Mouse (Mus musculus) left cerebral cortex, postnatal 14 days (tissue): ENCODE results near the gene Klhl41. TPM values are rescaled to one million over a fixed set of nuclear protein-coding genes. Genes with fewer than 3 reads are reported as not detected.
"Not testable (repeated sequence)": the region's sequence is repeated elsewhere in the genome, so short reads cannot be mapped to it uniquely, and the experiment has no call there.

ENCODE experiments used
- DNase-seq, 2 experiments: peaks; one replicate each; pipeline ENCODE4 v3.0.0; 2021 to 2022; ENCODE audit warnings: low spot score in 2 of 2, mixed read lengths in 1 of 2
- intact Hi-C: fragments of 180-260 bp; cut with DNase I; formaldehyde crosslinking; loops from one replicate; pipeline ENCODE4 v1.15.1; 2025
- total RNA-seq, 2 experiments: library from RNA; stranded (reverse); gene quantifications; 2 replicates each; pipeline ENCODE4 v1.2.3; 2021

Gene Klhl41
- total RNA-seq, 2 experiments from 2014 or later, result 1.6 to 1.9 TPM

DNA sequence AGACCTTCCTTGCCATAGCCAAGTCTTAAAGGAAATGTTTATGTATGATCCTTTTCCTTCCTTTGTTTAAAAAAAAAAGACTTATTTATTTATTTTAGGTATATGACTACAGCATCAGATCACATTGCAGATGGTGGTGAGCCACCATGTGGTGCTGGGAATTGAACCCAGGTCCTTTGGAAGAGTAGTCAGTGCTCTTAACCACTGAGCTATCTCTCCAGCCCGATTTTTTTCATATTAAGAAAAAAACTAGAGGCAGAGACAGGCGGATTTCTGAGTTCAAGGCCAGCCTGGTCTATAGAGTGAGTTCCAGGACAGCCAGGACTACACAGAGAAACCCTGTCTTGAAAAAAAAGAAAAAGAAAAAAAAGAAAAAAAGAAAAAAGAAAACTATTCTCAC lies 7.3 kb downstream of the Klhl41 start:
- DNase-seq, intact Hi-C loops: not testable (repeated sequence)

DNA sequence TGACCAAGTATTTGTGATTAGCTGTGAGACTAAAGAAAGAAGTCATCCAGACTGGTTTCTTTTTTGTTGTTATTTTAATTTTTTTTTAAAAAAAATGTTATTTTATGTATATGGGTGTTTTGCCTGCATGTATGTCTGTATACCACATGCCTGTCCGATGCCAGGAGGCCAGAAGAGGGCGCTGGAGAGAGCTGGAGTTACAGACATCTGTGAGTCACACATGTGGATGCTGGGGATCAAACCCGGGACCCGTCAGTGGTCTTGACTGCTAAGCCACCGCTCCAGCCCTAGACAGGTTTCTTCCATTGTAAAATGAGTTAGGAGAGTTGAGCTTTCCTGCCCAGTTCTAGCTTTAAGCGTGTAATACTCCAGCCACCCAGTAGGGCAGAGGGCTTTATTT lies 10.1 kb downstream of the Klhl41 start:
- no peak for DNase-seq
- intact Hi-C loops, result no loop called here

DNA sequence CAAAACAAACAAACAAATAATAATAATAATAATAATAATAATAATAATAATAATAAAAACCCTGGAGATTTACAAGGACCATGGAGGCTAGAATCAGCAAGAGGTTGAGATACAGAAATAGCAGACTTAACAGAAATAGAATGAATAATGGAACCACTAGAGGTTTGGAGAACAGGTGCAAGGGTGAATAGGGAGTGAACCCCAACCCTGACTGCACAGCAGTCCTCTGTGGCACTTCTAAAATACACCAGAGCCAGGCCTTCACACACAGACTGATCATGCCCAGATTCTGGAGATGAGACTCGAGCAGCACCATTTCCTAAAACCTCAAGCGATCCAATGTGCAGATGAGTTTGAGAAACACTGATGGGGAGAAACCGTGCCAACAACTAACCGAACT lies 12.0 kb downstream of the Klhl41 start:
- intact Hi-C loops, result no loop called here
- DNase-seq, result no peak

DNA sequence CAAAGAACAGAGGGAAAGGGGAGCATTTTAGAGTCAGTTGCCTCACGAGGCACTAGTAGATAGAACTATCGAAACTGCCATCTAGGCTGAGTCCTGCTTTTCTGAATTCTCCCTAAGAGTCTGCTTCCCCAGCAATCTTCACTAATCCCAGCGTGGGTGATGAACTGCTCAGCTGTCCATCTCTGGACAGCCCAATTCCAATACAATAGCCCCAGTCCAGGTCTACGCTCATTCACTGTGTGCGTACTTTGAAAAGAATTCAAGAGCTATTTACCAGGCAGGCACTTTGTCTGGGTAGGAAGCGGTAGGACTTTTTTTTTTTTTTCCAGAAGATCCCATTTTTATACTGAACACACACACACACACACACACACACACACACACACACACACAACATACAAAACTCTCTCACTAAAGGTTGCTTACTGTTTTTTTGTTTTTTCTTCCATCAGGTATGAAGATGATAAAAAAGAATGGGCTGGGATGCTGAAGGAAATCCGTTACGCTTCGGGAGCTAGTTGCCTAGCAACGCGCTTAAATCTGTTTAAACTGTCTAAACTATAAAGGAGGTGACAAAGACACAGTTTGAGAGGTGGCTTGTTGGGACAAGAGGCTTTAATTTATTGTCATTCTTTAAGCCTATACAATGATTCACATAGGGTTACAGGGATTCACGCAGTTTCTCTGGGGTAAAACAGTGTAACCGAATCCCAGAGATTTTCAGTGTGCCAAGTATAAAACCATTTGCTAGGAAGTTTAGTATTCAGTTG lies 13.3 kb downstream of the Klhl41 start:
- peak; percentile 20 to 32 for DNase-seq

DNA sequence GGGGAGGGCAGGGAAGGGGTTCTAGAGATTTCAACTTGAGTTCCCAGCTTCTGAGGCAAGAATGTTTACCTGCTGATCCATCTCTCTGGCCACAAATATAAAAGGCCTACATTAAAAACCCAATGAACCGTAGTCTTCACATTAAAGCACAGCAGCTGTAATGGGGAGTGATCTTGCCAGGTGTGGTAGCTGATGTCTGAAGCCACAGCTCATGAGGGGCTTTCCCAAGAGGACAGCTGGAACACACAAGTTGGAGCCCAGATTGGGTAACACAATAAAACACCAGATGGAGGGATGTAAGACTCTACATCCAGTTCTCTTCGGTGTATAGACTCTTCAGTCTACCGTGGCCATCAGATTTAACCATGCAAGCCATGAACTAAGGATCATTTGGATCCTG lies 14.6 kb downstream of the Klhl41 start:
- intact Hi-C loops, result no loop called here
- DNase-seq, result no peak

More for the DNA sequence above, 13.3 kb downstream of the Klhl41 start:
- intact Hi-C loops, result no loop called here

DNA sequence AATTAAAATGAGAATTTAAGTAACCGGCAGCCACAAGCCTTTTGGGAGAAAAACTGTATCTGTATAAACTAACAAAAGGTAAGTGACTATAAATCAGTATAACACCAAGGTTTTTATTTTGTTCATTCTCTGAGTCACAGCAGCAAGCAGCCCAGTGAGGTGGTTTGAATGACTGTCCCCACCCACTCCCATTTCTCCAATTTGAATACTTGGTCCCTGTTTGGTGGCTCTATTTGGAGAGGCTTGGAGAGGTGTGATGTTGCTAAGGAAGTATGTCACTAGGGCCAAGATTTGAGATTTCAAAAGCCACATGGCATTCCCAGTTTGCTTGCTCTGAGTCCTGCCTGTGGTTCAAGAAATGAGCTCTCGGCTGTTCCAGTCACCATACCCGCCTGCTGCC lies 20.3 kb downstream of the Klhl41 start:
- intact Hi-C loops, result no loop called here
- DNase-seq, result no peak

DNA sequence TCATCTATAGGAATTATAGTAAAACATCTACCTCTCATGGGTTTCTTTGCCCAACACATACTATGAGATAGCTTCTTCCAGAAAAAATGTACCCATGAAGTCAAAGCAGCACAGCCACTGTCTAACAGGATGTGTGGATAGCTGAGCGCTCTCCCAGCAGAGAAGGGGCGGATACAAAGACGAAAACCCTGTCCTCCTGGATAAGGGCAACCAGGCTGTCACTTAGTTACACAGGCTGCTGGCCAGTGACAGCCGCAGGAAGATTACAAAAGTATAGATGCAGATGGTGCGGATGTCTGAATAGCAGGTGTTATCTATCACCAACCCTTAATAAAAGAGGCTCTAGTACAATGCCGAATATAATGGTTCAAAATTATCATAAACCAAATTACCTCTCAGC lies 20.9 kb downstream of the Klhl41 start:
- no peak for DNase-seq
- intact Hi-C loops, result no loop called here

DNA sequence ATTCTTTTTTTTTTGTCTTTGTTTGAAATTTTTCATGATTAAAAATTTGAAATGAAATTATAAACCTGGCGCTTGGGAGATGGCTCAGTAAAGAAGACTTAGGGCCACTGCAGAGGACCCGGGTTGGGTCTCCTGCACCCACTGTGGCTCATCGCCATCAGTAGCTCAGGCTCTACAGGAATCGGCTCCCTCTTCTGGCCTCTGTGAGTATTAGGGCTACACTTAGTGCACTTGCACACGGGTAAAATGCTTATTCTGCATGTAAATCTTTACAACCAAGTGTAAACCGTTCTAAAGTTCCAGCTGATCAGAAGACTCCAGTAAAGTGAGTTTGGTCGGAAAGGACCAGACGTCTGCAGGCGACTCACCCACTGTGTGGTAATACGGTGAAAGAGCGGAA lies 23.6 kb downstream of the Klhl41 start:
- no peak for DNase-seq
- intact Hi-C loops, result no loop called here

DNA sequence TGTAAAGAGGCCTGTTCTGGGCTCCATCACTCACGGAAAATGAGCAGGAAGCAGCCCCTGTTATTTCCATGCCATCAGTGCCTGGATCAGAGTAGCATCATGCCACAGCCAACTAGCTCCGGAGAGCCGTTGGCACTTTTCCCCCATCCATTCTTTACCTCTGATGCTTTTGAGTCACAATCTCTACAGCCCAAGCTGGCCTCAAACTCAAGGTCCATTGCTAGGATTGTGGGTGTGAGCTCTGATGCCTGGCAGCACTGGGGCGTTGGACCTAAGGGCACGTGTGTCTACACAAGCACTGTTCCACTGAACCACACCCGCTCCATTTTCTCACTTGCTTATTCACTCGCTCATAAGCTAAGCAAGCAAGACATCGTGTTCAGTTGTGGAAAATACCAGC lies 30.5 kb downstream of the Klhl41 start:
- DNase-seq, result no peak
- intact Hi-C loops, result loop anchor here (5.0 kb wide), 1 partner anchor 33 kb away; no protein-coding TSS in a partner anchor

DNA sequence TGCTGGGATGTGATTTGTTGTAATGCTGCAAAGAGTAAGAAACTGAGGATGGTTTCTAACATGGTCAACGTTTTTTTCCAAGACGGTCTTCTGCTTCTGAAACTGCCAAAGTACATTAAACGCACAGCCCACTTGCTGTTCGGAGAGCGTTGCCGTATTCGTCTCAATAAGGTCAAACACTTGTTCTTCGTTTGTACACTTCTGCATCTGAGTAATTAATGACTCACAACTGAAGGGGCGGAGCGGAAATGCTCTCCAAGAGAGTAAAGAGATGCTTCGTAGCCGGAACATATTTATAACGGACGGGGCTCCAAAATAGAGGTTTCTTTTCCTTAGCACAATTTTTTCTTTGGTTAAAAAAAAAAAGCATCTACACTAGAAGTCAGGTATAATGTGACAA lies 42.3 kb downstream of the Klhl41 start:
- intact Hi-C loops, result no loop called here
- peak; percentile 14 to 19 for DNase-seq

DNA sequence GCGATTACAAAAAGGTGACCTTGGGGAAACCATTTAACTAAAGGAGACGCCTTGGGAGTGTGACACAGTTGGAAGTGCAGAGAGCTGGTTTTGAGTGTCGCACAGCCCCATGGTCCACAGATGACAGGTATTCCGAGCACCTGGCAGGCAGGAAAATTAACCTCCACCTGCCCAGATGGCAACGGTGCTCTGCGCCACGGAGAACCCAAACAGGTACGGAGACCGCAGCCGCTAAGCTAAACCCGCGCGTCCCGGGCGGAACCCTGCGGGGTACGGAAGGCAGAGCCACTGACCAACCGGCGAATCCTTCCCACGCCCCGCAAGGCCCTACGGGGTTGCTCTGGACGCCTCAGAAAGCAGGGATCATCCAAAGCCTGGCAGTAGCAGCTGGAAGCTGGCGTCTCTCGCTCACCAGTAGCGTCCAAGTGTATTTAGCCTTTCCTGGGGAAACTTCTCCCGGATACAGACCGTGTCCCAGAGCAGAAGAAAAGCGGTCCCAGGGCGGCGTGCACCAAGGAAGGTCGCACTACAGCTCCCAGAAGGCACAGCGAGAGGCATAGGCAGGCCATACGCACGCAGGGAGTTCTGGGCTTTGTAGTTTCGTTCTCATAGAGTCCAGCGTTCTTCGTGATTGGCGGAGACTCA lies 43.2 kb downstream of the Klhl41 start, which contains the start of gene Fastkd1:
TSS of gene Fastkd1 (minus strand) at position 536 of the 645 bp plus-strand sequence.
- DNase-seq, result peak; percentile 88 to 94
- intact Hi-C loops, result no loop called here

DNA sequence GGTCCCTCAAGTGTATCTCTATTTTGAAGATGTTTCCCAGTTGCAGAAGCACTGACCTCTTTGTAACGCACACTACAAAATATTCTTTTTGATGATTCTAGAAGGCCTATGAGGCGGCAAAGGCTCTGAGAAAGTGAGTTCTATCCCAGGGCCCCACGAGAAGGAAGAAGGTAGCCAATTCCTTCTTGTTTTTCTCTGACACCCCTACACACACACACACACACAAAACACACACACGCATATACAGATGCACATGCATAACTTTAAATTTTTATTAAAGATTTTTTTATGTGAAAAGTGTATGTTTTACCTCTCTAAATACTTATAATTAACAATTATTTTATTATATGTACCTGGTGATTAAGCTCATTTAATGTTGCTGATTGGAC lies 43.7 kb downstream of the Klhl41 start:
- DNase-seq, result no peak
- intact Hi-C loops, result no loop called here

DNA sequence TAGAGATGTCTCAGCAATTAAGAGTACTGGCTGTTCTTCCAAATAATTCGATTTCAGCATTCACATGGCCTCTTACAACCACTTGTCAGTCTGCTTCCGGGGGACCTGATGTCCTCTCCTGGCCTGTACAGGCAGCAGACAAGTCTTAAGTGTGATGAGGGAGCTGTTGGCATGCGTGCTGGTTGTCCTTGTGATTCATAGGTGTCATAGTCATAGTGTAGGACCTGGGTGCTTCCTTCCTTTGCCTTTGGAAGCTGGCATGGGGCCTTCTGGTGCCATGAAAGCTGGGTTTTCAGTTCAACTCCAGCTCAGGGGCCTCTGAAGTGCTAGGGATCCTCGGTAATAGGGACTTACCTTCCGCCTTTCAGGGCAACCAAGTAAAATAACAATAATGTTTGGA lies 44.2 kb downstream of the Klhl41 start:
- intact Hi-C loops, result no loop called here
- DNase-seq, result no peak

DNA sequence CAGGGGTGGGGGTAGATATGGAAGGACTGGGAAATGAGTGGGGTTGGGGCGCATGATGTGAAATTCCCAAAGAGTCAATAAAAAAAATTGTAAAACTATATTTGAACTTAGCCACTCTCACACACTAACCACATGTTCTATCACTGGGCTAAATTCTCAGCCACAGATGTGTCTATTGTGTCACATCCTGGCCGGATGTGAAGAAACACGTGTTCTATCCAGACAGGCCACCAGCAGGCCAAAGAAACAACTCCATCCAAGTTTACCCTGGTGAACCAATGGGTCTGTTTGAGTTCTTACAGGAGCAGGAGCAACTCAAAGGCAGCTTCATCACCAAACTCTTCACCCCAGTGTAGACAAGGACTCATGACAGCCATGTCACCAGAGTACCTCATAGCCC lies 46.6 kb downstream of the Klhl41 start:
- intact Hi-C loops, result no loop called here
- no peak for DNase-seq

DNA sequence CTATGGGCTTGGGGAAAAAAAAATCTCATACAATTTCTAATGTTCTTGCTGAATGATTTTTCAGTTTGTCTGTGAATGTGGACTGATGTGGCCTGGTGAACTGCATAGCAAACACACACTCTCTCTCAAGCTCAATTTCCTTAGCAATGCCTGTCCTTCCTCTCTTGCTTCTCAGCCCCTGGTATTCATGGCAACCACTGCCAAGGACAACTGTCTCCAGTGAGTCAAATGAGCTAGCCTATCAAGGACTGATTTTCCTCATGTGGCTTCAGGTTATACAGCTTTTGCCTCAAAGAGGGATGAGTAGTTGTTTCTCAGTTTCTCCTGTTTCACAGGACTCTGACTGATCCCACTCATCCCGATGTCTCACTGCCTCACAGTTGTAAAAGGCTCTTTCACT lies 49.2 kb downstream of the Klhl41 start:
- intact Hi-C loops, result no loop called here
- DNase-seq, result peak in 1 of 2 experiments; percentile 13

DNA sequence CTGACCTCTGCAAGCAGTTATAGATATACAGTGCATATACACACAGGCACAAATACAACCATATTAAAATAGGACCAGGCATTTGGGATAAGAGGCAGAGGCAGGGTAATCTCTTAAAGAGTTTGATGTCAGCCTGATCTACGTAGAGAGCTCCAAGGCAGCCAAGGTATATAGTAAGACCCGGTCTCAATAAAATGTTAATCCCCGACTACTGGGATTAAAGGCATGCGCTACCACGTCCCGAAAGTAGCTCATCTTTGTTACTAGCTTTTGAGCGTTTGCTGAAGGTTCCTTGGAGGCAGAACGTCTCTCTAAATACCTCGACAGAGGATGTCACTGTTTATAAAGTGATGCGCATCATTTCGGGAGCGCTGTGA lies 52.3 kb downstream of the Klhl41 start, which contains the start of gene Ppig:
TSS of gene Ppig (plus strand) at position 273 of the 377 bp plus-strand sequence.
- intact Hi-C loops, result no loop called here
- DNase-seq, result no peak

DNA sequence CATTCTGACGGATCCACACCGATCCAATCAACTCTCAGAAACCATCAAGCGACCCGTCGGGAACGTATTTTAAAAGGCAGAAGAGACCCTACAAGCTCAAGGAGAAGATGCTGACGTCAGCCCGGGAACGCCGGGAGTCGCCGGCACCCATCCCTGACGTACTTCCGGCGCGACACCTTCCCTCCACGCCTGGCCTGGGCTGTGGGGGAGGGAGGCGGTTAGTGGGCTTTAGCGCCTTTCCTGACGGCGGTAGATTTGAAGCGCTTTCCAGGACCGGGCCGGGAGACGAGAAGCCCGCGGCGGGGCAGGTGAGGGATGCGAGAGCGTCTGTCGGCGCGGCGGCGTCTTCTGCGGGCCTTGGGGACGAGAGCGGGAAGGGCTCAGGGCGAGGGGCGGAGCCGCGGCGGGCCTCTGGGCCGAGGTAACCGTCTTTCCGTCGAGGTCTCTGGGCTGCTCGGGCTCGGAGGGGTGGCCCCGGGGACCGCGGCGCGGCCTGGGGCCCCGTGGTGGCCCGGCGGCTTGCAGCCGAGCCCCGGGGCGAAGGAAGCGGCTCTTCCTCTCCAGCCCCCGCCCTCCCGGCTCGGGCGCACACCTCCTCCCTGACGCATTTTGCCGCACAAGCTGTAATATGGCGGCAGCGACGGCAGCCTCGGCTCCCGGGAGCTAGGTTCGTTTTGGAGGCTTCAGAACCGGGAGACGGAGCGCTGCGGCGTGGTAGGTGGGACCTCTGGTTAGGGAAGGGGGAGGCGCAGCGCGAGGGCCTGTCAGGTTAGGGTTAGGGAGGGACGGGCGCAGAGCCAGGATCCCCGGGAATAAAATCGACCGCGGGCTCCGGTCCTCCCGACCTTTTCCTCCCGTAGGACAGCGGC lies 53.0 kb downstream of the Klhl41 start:
- intact Hi-C loops, result no loop called here
- peak; percentile 91 to 96 for DNase-seq

DNA sequence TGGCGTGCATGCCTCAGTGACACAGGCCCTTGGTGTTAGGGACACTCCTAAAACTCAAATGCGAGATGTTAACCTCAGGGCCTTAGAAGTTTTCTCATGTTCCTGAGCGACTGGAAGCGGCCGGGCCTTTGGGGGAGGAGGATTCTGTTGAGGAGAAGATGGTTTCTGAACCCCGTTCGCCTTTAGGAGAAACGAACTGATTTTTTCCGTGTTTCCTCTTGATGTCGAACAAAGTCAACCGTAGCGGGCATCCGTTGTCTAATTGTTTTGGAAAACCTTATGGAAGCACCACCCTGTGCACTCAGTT lies 53.6 kb downstream of the Klhl41 start:
- intact Hi-C loops, result no loop called here
- no peak for DNase-seq
